In genomic region chr9:57641022-57641421, GRCm38 (mm10) we compare ENCODE assay signal across 9 mouse cellular contexts. TPM values are rescaled to one million over a fixed set of nuclear protein-coding genes. Genes with fewer than 3 reads are reported as not detected.
DNase-seq lines count a peak whose midpoint lies in the region; ATAC-seq and TF ChIP-seq lines count a peak whose summit lies in the region.
"Had no signal": no experiment of that assay in that cellular context is flagged by ENCODE, and none has a peak within 500 bp of the region (broad histone marks: within the 10 kb centered on the region; RNA-seq: fewer than 3 reads in every experiment).

No protein-coding gene starts in this region.

- H3K4me1 ChIP-seq in erythroblast, embryonic 14.5 days (ENCODE audit: control insufficient read depth) = peaks cover 92% of the 10 kb centered on the region
- H3K4me1 ChIP-seq in lung, adult 2 months (ENCODE audit: control insufficient read depth, insufficient read depth, low read length) = peaks cover 49% of the 10 kb centered on the region
- peaks cover 85% of the 10 kb centered on the region for H3K4me1 ChIP-seq in hindbrain, embryonic 13.5 days (replicated peaks)
- peaks cover 40% of the 10 kb centered on the region for H3K4me1 ChIP-seq in midbrain, postnatal 0 days (ENCODE audit: insufficient read depth, low read length)

- H3K27ac ChIP-seq in hindbrain, embryonic 13.5 days = peak overlapping the region; percentile 56; the same call in 1 of the 2 replicates
- no peak overlapping the region for H3K27ac ChIP-seq in midbrain, postnatal 0 days (ENCODE audit: low read depth, low read length)

- peak overlapping the region; percentile 59 for H3K4me3 ChIP-seq in erythroblast, embryonic 14.5 days (replicated peaks)
- no peak overlapping the region for H3K4me3 ChIP-seq in lung, adult 2 months (replicated peaks; ENCODE audit: extremely low read depth, low read depth, low read length)
- no peak overlapping the region for H3K4me3 ChIP-seq in hindbrain, embryonic 13.5 days
- no peak overlapping the region for H3K4me3 ChIP-seq in midbrain, postnatal 0 days (ENCODE audit: low read depth, low read length)

- no peak for TF ChIP-seq CTCF in lung, adult 2 months (IDR thresholded peaks at IDR 0.05; ENCODE audit: insufficient read depth, low read length)
- no peak for TF ChIP-seq CTCF in midbrain, postnatal 0 days (IDR thresholded peaks at IDR 0.05)

- H3K9me3 ChIP-seq in erythroblast, embryonic 14.5 days (ENCODE audit: control insufficient read depth, low read length) = no peaks in the 10 kb centered on the region
- H3K9me3 ChIP-seq in hindbrain, embryonic 13.5 days = no peaks in the 10 kb centered on the region
- no peaks in the 10 kb centered on the region for H3K9me3 ChIP-seq in midbrain, postnatal 0 days (ENCODE audit: low read length)

- no peak for ATAC-seq in erythroblast, adult 5-6 weeks (replicated peaks; ENCODE audit: low FRiP score, poor library complexity, severe bottlenecking)
- no peak for ATAC-seq in hindbrain, embryonic 13.5 days (ENCODE audit: low FRiP score)
- ATAC-seq in midbrain, postnatal 0 days (ENCODE audit: low FRiP score) = no peak
- ATAC-seq in monocyte, adult 5-6 weeks (replicated peaks; ENCODE audit: insufficient number of reproducible peaks, low FRiP score, low TSS enrichment, poor library complexity, severe bottlenecking) = no peak
- no peak for ATAC-seq in erythroid progenitor cell, adult 5-6 weeks (replicated peaks; ENCODE audit: low FRiP score, poor library complexity, severe bottlenecking)

- WGBS in lung, adult 2 months = 60% methylated on average over 1 of the region's 1 CpGs
- 71% methylated on average over 1 of the region's 1 CpGs for WGBS in hindbrain, embryonic 13.5 days
- WGBS in midbrain, postnatal 0 days = 82% methylated on average over 1 of the region's 1 CpGs

- TF ChIP-seq POLR2A in lung, adult 2 months (IDR thresholded peaks at IDR 0.05; ENCODE audit: borderline replicate concordance, extremely low read depth, low read depth, low read length) = no peak

- peaks cover 32% of the 10 kb centered on the region for H3K36me3 ChIP-seq in erythroblast, embryonic 14.5 days (ENCODE audit: control insufficient read depth)
- peaks cover 11% of the 10 kb centered on the region for H3K36me3 ChIP-seq in hindbrain, embryonic 13.5 days
- peaks cover 11% of the 10 kb centered on the region; the same call in 1 of the 2 replicates for H3K36me3 ChIP-seq in midbrain, postnatal 0 days (ENCODE audit: insufficient read depth, low read length)

- peak overlapping the region; percentile 40 for H3K4me2 ChIP-seq in hindbrain, embryonic 13.5 days
- 0 out of 2 replicates have a peak overlapping the region, but pooled peaks have one; percentile 37 for H3K4me2 ChIP-seq in midbrain, postnatal 0 days (ENCODE audit: low read depth, low read length, poor library complexity, severe bottlenecking)

- H3K9ac ChIP-seq in hindbrain, embryonic 13.5 days = peak overlapping the region; percentile 55
- no peak overlapping the region for H3K9ac ChIP-seq in midbrain, postnatal 0 days (replicated peaks; ENCODE audit: low read length, poor library complexity, severe bottlenecking)

- H3K27me3 ChIP-seq in erythroblast, embryonic 14.5 days (ENCODE audit: control insufficient read depth) = no peaks in the 10 kb centered on the region
- no peaks in the 10 kb centered on the region for H3K27me3 ChIP-seq in hindbrain, embryonic 13.5 days
- no peaks in the 10 kb centered on the region for H3K27me3 ChIP-seq in midbrain, postnatal 0 days (ENCODE audit: insufficient read depth, low read length)

- DNase-seq in lung, adult 18-20 months = peak; percentile 19 to 46
- no peak for DNase-seq in lung, adult 2 months
- DNase-seq in midbrain, postnatal 0 days (ENCODE audit: low spot score) = no peak

RNA-seq across cellular contexts. Expression of gene Csk, which starts 12.4 kb away (rescaled TPM):
- 6.1 TPM in 2 replicates for polyA plus RNA-seq in erythroblast, embryonic 14.5 days (2012)
- total RNA-seq in erythroblast, adult 5-6 weeks (2015; ENCODE audit: low replicate concordance) = 31.6 and 44.6 TPM in 2 replicates
- total RNA-seq in erythroblast, adult 5-6 weeks (2017; ENCODE audit: low replicate concordance) = 12.1 and 40.8 TPM in 2 replicates
- 68.7 and 79.3 TPM in 2 replicates for polyA plus RNA-seq in lung, adult 2 months (2012; rRNA removed)
- polyA plus RNA-seq in hindbrain, embryonic 13.5 days (2015; fragmentation: Nextera tagmentation; extraction: Ambion mirVana) = 43.6 and 45.0 TPM in 2 replicates
- 133 and 152 TPM in 2 replicates for total RNA-seq in midbrain, postnatal 0 days (2014; rRNA removed)
- 42.4 and 45.5 TPM in 2 replicates for polyA plus RNA-seq in midbrain, postnatal 0 days (2015; fragmentation: Nextera tagmentation; extraction: Ambion mirVana)
- 332 to 455 TPM (median 337 TPM) in 3 replicates for total RNA-seq in monocyte, adult 5-6 weeks (2017)
- total RNA-seq in erythroid progenitor cell, adult 5-6 weeks (2015; ENCODE audit: low replicate concordance) = 34.6 and 46.1 TPM in 2 replicates
- total RNA-seq in erythroid progenitor cell, adult 5-6 weeks (2017; ENCODE audit: low replicate concordance) = 46.2 and 46.5 TPM in 2 replicates

RNA-seq across cellular contexts. Expression of gene Lman1l, which starts 20.4 kb away (rescaled TPM):
- polyA plus RNA-seq in erythroblast, embryonic 14.5 days (2012) = not detected in 2 replicates
- not detected in 2 replicates for total RNA-seq in erythroblast, adult 5-6 weeks (2015; ENCODE audit: low replicate concordance)
- total RNA-seq in erythroblast, adult 5-6 weeks (2017; ENCODE audit: low replicate concordance) = not detected in 2 replicates
- polyA plus RNA-seq in lung, adult 2 months (2012; rRNA removed) = 0.06 and 0.08 TPM in 2 replicates
- not detected in 2 replicates for polyA plus RNA-seq in hindbrain, embryonic 13.5 days (2015; fragmentation: Nextera tagmentation; extraction: Ambion mirVana)
- total RNA-seq in midbrain, postnatal 0 days (2014; rRNA removed) = not detected in 2 replicates
- polyA plus RNA-seq in midbrain, postnatal 0 days (2015; fragmentation: Nextera tagmentation; extraction: Ambion mirVana) = 0.10 TPM in 1 of 2 replicates, not detected in the other
- total RNA-seq in monocyte, adult 5-6 weeks (2017) = not detected in 3 replicates
- total RNA-seq in erythroid progenitor cell, adult 5-6 weeks (2015; ENCODE audit: low replicate concordance) = not detected in 2 replicates
- not detected in 2 replicates for total RNA-seq in erythroid progenitor cell, adult 5-6 weeks (2017; ENCODE audit: low replicate concordance)
- total RNA-seq: hematopoietic stem cell, adult 5-6 weeks had no signal

RNA-seq across cellular contexts. Expression of gene Cplx3, which starts 34.9 kb away (rescaled TPM):
- polyA plus RNA-seq in erythroblast, embryonic 14.5 days (2012) = not detected in 2 replicates
- total RNA-seq in erythroblast, adult 5-6 weeks (2015; ENCODE audit: low replicate concordance) = not detected in 2 replicates
- 0.34 TPM in 1 of 2 replicates, not detected in the other for total RNA-seq in erythroblast, adult 5-6 weeks (2017; ENCODE audit: low replicate concordance)
- not detected in 2 replicates for polyA plus RNA-seq in lung, adult 2 months (2012; rRNA removed)
- 0.21 and 0.48 TPM in 2 replicates for polyA plus RNA-seq in hindbrain, embryonic 13.5 days (2015; fragmentation: Nextera tagmentation; extraction: Ambion mirVana)
- 0.09 TPM in 1 of 2 replicates, not detected in the other for total RNA-seq in midbrain, postnatal 0 days (2014; rRNA removed)
- 1.9 and 2.2 TPM in 2 replicates for polyA plus RNA-seq in midbrain, postnatal 0 days (2015; fragmentation: Nextera tagmentation; extraction: Ambion mirVana)
- total RNA-seq in monocyte, adult 5-6 weeks (2017) = not detected in 3 replicates
- total RNA-seq in erythroid progenitor cell, adult 5-6 weeks (2015; ENCODE audit: low replicate concordance) = not detected in 2 replicates
- total RNA-seq in erythroid progenitor cell, adult 5-6 weeks (2017; ENCODE audit: low replicate concordance) = not detected in 2 replicates

RNA-seq across cellular contexts. Expression of gene Cyp1a2, which starts 42.5 kb away (rescaled TPM):
- polyA plus RNA-seq in erythroblast, embryonic 14.5 days (2012) = not detected in 2 replicates
- total RNA-seq in erythroblast, adult 5-6 weeks (2015; ENCODE audit: low replicate concordance) = not detected in 2 replicates
- not detected in 2 replicates for total RNA-seq in erythroblast, adult 5-6 weeks (2017; ENCODE audit: low replicate concordance)
- polyA plus RNA-seq in lung, adult 2 months (2012; rRNA removed) = 0.23 and 0.44 TPM in 2 replicates
- not detected in 2 replicates for polyA plus RNA-seq in hindbrain, embryonic 13.5 days (2015; fragmentation: Nextera tagmentation; extraction: Ambion mirVana)
- total RNA-seq in midbrain, postnatal 0 days (2014; rRNA removed) = not detected in 2 replicates
- polyA plus RNA-seq in midbrain, postnatal 0 days (2015; fragmentation: Nextera tagmentation; extraction: Ambion mirVana) = not detected in 2 replicates
- total RNA-seq in monocyte, adult 5-6 weeks (2017) = not detected in 3 replicates
- not detected in 2 replicates for total RNA-seq in erythroid progenitor cell, adult 5-6 weeks (2015; ENCODE audit: low replicate concordance)
- total RNA-seq in erythroid progenitor cell, adult 5-6 weeks (2017; ENCODE audit: low replicate concordance) = not detected in 2 replicates
- total RNA-seq: hematopoietic stem cell, adult 5-6 weeks had no signal

RNA-seq across cellular contexts. Expression of gene Cyp1a1, which starts 46.7 kb away (rescaled TPM):
- polyA plus RNA-seq in erythroblast, embryonic 14.5 days (2012) = not detected in 2 replicates
- not detected in 2 replicates for total RNA-seq in erythroblast, adult 5-6 weeks (2015; ENCODE audit: low replicate concordance)
- total RNA-seq in erythroblast, adult 5-6 weeks (2017; ENCODE audit: low replicate concordance) = not detected in 2 replicates
- polyA plus RNA-seq in lung, adult 2 months (2012; rRNA removed) = 28.8 and 37.7 TPM in 2 replicates
- 0.09 and 0.12 TPM in 2 replicates for polyA plus RNA-seq in hindbrain, embryonic 13.5 days (2015; fragmentation: Nextera tagmentation; extraction: Ambion mirVana)
- total RNA-seq in midbrain, postnatal 0 days (2014; rRNA removed) = 0.28 TPM in 1 of 2 replicates, not detected in the other
- 0.09 TPM in 2 replicates for polyA plus RNA-seq in midbrain, postnatal 0 days (2015; fragmentation: Nextera tagmentation; extraction: Ambion mirVana)
- not detected in 3 replicates for total RNA-seq in monocyte, adult 5-6 weeks (2017)
- not detected in 2 replicates for total RNA-seq in erythroid progenitor cell, adult 5-6 weeks (2015; ENCODE audit: low replicate concordance)
- not detected in 2 replicates for total RNA-seq in erythroid progenitor cell, adult 5-6 weeks (2017; ENCODE audit: low replicate concordance)
- total RNA-seq: hematopoietic stem cell, adult 5-6 weeks had no signal

Comparison
In these comparisons a context has a peak if more than half of its experiments do, and no peak if none do; other contexts are left out.
1. DNase-seq: peak in lung, adult 18-20 months (2 of 2); none in lung, adult 2 months (single experiment) and midbrain, postnatal 0 days (single experiment).